Mouse (Mus musculus) C2C12 (cell line): ENCODE results near the gene Lrrc49. TPM values are rescaled to one million over a fixed set of nuclear protein-coding genes. Genes with fewer than 3 reads are reported as not detected.

Source experiments
- H3K27me3 ChIP-seq: one replicate; pipeline ENCODE4 v1.6.1; 2011; ENCODE audit not compliant: control insufficient read depth, insufficient read depth, insufficient read length
- H3K36me3 ChIP-seq: one replicate; pipeline ENCODE4 v1.6.1; 2011; ENCODE audit not compliant: control insufficient read depth, insufficient read depth
- H3K4me3 ChIP-seq: one replicate; pipeline ENCODE4 v1.5.1; 2011; ENCODE audit warnings: mild to moderate bottlenecking, control low read depth; ENCODE audit not compliant: poor library complexity, insufficient read depth, severe bottlenecking
- H3K79me2 ChIP-seq: one replicate; pipeline ENCODE4 v1.6.1; 2011; ENCODE audit not compliant: control insufficient read depth, insufficient read depth
- H3K79me3 ChIP-seq: one replicate; pipeline ENCODE4 v1.6.1; 2011; ENCODE audit warnings: low read depth, control low read depth
- H3ac ChIP-seq: one replicate; pipeline ENCODE3; 2011; ENCODE audit warnings: low read depth; ENCODE audit not compliant: control insufficient read depth, insufficient read length
- CEBPB ChIP-seq: IDR thresholded peaks from one replicate; pipeline ENCODE4 v1.6.1; 2011; ENCODE audit warnings: low read depth, mild to moderate bottlenecking, control low read depth, moderate library complexity
- CTCF ChIP-seq: IDR thresholded peaks from one replicate; pipeline ENCODE4 v1.5.1; 2011; ENCODE audit not compliant: control insufficient read depth, insufficient read depth, insufficient read length
- FOSL1 ChIP-seq: IDR thresholded peaks from one replicate; pipeline ENCODE4 v1.8.0; 2011; ENCODE audit warnings: mild to moderate bottlenecking, low read length; ENCODE audit not compliant: poor library complexity, insufficient read depth, severe bottlenecking
- MAX ChIP-seq: IDR thresholded peaks from one replicate; pipeline ENCODE4 v1.6.1; 2011; ENCODE audit warnings: mild to moderate bottlenecking, control low read depth
- MYOD1 ChIP-seq: IDR thresholded peaks from one replicate; pipeline ENCODE4 v1.6.1; 2011; ENCODE audit warnings: low read depth; ENCODE audit not compliant: control insufficient read depth, insufficient read length
- MYOG ChIP-seq: IDR thresholded peaks from one replicate; pipeline ENCODE4 v1.6.1; 2011; ENCODE audit not compliant: control insufficient read depth, insufficient read length; ENCODE audit errors: extremely low read depth
- USF1 ChIP-seq: IDR thresholded peaks from one replicate; pipeline ENCODE4 v1.6.1; 2011; ENCODE audit warnings: low read depth, mild to moderate bottlenecking, control low read depth, moderate library complexity
- polyA plus RNA-seq: library from polyadenylated mRNA; unstranded; fragments of >200 nt; fragmentation: generic; extraction: Trizol; gene quantifications from one replicate; pipeline ENCODE4 v1.2.1, GENCODE M21; 2012; ENCODE audit warnings: missing spikeins

The Lrrc49 gene
- polyA plus RNA-seq, 1 experiment: 5.9 TPM

DNA sequence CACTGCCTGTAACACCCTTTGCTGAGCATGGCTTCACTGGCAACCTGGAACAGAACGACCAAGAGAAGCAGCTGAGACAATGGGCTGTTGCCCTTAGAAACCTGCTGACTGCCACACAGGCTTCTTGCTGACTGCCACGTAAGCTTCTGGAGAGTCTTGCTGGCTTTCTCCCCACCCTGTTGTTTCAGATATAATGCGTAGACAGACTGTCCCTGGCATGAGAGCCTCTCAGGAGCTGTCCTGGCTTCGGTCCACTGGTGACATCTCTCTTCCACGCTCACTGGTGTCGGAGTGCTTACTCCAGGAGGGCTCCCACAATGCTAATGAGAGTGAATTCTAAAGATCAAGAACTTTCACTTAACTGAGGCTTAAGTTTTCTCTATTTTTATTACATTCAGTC, 19.1 kb downstream of the Lrrc49 start:
- Histone ChIP-seq H3K27me3 (no peaks in the 10 kb centered on the region), H3K79me2 (no peaks in the 10 kb centered on the region), H3K79me3 (no peaks in the 10 kb centered on the region), H3K36me3 (peaks cover 10% of the 10 kb centered on the region), H3ac (no peak overlapping the region), H3K4me3 (no peak overlapping the region)
- TF ChIP-seq CTCF (no peak), MYOD1 (no peak), MAX (no peak), FOSL1 (no peak), MYOG (no peak), CEBPB (no peak), USF1 (no peak)

GRCm38 (mm10) chr9:60665535-60665934, 22.4 kb downstream of the Lrrc49 start:
- H3K4me3 ChIP-seq: no peak overlapping the region
- TF ChIP-seq CEBPB (no peak), CTCF (no peak), USF1 (no peak), FOSL1 (no peak), MAX (no peak), MYOG (no peak), MYOD1 (no peak)

GRCm38 (mm10) chr9:60664866-60665265, 23.1 kb downstream of the Lrrc49 start:
- H3ac ChIP-seq: no peak overlapping the region
- H3K79me2 ChIP-seq: no peaks in the 10 kb centered on the region
- no peaks in the 10 kb centered on the region for H3K27me3 ChIP-seq
- no peaks in the 10 kb centered on the region for H3K79me3 ChIP-seq
- TF ChIP-seq MAX (no peak), MYOG (no peak), USF1 (no peak), CTCF (no peak), FOSL1 (no peak), MYOD1 (no peak), CEBPB (no peak)
- no peak overlapping the region for H3K4me3 ChIP-seq
- peaks cover 10% of the 10 kb centered on the region for H3K36me3 ChIP-seq

More at GRCm38 (mm10) chr9:60665535-60665934, 22.4 kb downstream of the Lrrc49 start:
- H3K27me3 ChIP-seq: no peaks in the 10 kb centered on the region
- no peaks in the 10 kb centered on the region for H3K79me3 ChIP-seq
- no peak overlapping the region for H3ac ChIP-seq
- peaks cover 10% of the 10 kb centered on the region for H3K36me3 ChIP-seq
- no peaks in the 10 kb centered on the region for H3K79me2 ChIP-seq

GRCm38 (mm10) chr9:60664385-60664784, 23.6 kb downstream of the Lrrc49 start:
- TF ChIP-seq MAX: no peak
- TF ChIP-seq CEBPB: no peak
- TF ChIP-seq CTCF: no peak
- no peak for TF ChIP-seq USF1
- no peak for TF ChIP-seq MYOD1
- TF ChIP-seq FOSL1: no peak
- no peak for TF ChIP-seq MYOG
- H3K79me3 ChIP-seq: no peaks in the 10 kb centered on the region

GRCm38 (mm10) chr9:60662936-60663335, 25.0 kb downstream of the Lrrc49 start:
- Histone ChIP-seq H3K79me2 (no peaks in the 10 kb centered on the region), H3K36me3 (peaks cover 5% of the 10 kb centered on the region), H3K4me3 (no peak overlapping the region), H3K27me3 (no peaks in the 10 kb centered on the region), H3K79me3 (no peaks in the 10 kb centered on the region), H3ac (no peak overlapping the region)
- TF ChIP-seq MYOD1 (no peak), CEBPB (no peak), MAX (no peak), CTCF (no peak), USF1 (no peak), FOSL1 (no peak), MYOG (no peak)

More at GRCm38 (mm10) chr9:60664385-60664784, 23.6 kb downstream of the Lrrc49 start:
- H3K4me3 ChIP-seq: no peak overlapping the region
- peaks cover 10% of the 10 kb centered on the region for H3K36me3 ChIP-seq
- H3K27me3 ChIP-seq: no peaks in the 10 kb centered on the region
- H3K79me2 ChIP-seq: no peaks in the 10 kb centered on the region
- no peak overlapping the region for H3ac ChIP-seq

DNA sequence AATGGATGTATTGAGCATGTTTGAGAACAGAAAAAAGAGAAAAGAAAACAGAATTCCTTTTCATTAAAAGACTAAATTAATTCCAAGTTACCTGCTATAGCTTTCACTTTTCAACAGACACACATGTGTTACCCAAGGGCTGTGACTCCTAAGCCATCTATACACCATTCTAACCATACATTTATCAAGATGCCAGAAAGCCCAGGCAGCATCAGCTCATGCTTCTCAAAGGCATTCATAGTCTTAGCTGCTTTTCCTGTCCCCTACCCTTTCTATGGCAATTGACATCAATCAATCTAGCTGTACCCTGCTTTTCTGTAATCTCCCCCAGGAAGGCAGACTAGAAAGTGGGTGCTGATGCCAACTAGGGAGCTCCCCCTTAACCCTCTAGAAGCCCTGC, 34.4 kb downstream of the Lrrc49 start:
- Histone ChIP-seq H3K36me3 (no peaks in the 10 kb centered on the region), H3K4me3 (no peak overlapping the region), H3K79me2 (no peaks in the 10 kb centered on the region), H3ac (no peak overlapping the region), H3K27me3 (no peaks in the 10 kb centered on the region), H3K79me3 (no peaks in the 10 kb centered on the region)
- TF ChIP-seq MYOD1 (no peak), USF1 (no peak), MAX (no peak), FOSL1 (no peak), CTCF (no peak), CEBPB (no peak), MYOG (no peak)
